Mouse (Mus musculus): ENCODE results near the gene Pip4p1.
"Not testable (repeated sequence)": the region's sequence is repeated elsewhere in the genome, so short reads cannot be mapped to it uniquely, and the experiment has no call there.

Gene Pip4p1

DNA sequence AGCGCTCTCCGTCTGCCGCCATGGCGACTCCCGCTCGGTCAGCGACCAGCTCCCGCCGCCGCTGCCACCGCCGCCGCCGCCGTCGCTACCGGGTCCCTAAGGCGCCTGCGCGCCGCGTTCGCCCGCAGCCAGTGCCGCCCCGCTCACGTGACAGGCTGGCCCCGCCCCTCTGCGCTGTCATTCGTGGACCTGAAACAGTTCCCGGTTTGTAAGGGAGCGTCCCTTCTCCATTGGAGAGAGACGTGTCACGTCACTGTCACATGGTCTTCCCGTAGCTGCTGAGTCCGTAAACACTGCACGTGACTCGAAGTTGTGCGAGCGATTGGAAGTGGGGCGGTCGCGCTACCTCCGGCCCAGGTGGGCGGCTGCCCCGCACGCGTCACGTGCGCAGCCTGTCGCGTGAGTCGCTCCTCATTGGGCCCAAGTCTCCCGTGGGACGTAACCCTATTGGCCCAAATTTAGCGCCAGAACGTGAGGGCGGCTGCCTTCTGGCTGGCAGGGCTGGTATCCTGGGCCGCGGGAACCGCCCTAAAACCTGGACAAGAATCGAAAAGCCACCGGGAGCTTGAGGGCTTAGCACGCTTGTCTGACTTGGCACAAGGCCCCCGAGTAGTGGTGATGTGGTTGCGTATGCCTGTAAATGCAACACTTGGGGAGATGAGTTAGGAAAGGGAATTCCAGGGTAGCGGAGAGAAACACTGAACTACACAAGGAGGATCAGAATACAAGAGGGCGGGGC lies at the start of gene Pip4p1, which contains the start of gene Pnp:
Gene Pip4p1, minus strand, starts transcription at position 103 of the 739 bp plus-strand sequence.
Gene Pnp, plus strand, starts transcription at position 329 of the 739 bp plus-strand sequence.
- in situ Hi-C loops (cut with MboI, MseI): loop anchor here (25.0 kb wide), 1 partner anchor 956 kb away; the partner anchor contains the start of genes Mettl17 and Slc39a2

- in situ Hi-C loops (cut with MboI, MseI): no loop called here
Observed at GRCm38 (mm10) chr14:50979631-50980030, 49.0 kb upstream of the Pip4p1 start.

- in situ Hi-C loops (cut with MboI, MseI): not testable (repeated sequence)
Observed at GRCm38 (mm10) chr14:50978451-50978850, 47.8 kb upstream of the Pip4p1 start.

GRCm38 (mm10) chr14:50976674-50977073 lies 46.0 kb upstream of the Pip4p1 start:
- in situ Hi-C loops (cut with MboI, MseI): no loop called here

- in situ Hi-C loops (cut with MboI, MseI): no loop called here
Observed at GRCm38 (mm10) chr14:50975001-50975400, 44.3 kb upstream of the Pip4p1 start.

- in situ Hi-C loops (cut with MboI, MseI): no loop called here
Observed at GRCm38 (mm10) chr14:50973700-50974099, 43.0 kb upstream of the Pip4p1 start.

GRCm38 (mm10) chr14:50973054-50973453 lies 42.4 kb upstream of the Pip4p1 start:
- in situ Hi-C loops (cut with MboI, MseI): not testable (repeated sequence)

GRCm38 (mm10) chr14:50970822-50971221 lies 40.2 kb upstream of the Pip4p1 start:
- in situ Hi-C loops (cut with MboI, MseI): no loop called here

- in situ Hi-C loops (cut with MboI, MseI): no loop called here
Observed at GRCm38 (mm10) chr14:50969558-50970544, 39.2 kb upstream of the Pip4p1 start.

DNA sequence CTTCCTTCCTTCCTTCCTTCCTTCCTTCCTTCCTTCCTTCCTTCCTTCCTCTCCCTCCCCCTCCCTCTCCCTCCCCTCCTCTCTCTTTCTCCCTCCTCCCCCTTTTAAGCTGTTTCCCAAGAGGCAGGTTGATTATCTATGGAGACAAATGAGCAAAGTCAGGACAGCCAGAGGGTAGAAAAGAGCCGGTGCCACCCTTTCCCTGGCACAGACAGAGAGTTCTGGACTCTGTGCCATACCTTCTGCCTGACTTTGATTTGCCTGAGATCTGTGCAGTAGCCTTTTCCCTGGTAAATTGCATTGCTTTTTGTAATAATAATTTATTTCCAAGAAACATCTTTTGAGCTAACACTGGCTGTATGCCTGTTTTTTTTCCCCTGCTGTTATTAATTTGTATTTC lies 38.4 kb upstream of the Pip4p1 start:
- in situ Hi-C loops (cut with MboI, MseI): no loop called here

- in situ Hi-C loops (cut with MboI, MseI): no loop called here
Observed at GRCm38 (mm10) chr14:50968216-50968980, 37.7 kb upstream of the Pip4p1 start.

DNA sequence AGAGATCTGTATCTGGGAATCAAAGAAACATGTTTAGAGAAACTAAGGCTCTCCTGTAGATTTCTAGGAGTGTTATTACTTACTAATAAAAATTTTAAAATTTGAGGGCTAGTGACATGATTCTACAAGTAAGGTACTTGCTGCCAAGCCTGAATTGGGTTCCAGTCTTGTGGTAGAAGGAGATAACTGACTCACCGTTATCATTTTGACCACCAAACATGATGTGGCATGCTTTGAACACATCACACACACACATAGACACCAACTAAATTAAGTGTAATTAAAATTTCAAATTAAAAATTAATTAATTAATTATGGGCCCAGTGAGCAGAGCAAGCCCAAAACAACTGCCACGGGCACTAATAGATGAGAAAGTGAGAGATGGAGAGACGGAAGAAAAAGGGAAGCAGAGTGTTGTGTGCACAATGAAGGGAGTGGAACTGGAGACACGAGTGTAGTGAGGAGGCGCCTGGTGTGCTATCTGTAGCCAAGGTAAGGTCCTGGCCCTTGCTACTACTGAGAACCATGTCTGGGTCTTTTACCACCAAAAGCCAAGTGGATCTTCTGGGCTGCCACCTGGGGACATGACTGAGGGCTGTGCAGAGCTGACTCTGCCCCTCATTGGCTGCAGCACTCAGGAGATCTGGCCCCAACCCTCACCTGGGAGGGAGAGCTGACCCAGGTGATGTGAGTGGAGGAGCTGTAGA lies 27.8 kb upstream of the Pip4p1 start:
- in situ Hi-C loops (cut with MboI, MseI): not testable (repeated sequence)

DNA sequence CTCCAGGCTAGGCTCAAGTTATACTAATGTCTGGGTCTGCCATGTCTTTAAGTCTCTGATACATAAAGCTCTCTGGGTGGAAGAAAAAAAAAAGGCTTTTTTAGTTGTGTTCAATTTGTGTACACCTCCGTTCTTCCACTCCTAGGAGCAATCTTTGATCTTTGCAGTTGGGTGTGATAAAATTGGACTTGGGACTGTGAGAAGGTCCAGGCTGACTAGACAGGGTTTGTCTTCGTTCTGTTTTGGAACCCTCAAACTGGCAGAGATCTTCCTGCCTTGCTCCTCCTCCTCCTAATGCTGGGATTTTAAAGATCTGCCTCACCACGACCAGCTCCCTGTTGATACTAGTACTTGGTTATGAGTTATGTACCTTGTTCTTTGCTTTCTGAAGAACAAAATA lies 26.5 kb upstream of the Pip4p1 start:
- in situ Hi-C loops (cut with MboI, MseI): not testable (repeated sequence)

DNA sequence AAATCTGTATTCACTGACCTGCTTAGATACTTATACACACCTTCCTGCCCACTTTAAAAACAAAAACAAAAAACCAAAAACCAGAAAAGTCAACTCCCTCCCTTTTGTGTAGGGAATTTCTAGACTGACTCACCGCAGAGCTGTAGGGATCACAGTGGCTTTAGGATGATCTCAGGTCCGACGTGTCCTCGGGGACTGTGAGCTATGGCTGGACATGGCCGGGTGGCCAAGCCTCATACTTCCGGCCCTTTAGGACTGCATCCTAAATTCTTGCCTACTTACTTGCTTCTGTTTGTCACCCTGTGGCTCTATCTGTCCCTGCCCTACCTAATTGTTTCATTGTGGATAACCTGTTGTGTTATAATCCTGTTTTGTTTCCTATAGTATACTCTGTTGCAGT lies 26.1 kb upstream of the Pip4p1 start:
- in situ Hi-C loops (cut with MboI, MseI): not testable (repeated sequence)

DNA sequence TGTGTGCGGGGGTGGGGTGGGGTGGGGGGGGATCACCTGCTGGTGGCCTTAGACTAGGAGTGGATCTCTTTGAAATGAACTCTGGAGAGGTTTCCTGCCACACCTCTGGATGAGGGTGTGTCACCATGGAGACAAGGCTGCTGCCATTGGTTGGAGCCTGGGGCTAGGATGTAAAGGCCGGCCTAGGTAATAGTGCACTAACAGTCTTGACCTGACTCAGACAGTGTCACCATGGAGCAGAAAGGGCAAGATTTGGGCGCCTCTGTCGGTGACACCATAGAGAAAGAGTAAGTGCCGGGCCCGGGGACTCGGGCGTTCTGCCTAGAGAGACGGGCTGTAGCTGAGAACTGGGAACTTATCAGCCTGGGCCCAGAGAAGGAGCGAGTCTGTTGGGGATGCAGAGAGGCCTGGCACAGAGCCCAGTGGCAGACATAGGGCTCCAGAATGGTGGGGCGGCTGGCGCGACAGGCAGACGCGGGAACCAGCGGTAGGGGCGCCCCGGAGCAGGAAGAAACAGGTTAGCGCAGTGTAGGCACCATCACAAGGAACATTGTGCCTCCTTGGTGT lies 25.4 kb upstream of the Pip4p1 start, which contains the start of gene Pnp2:
Gene Pnp2, plus strand, starts transcription at position 51 of the 567 bp plus-strand sequence.
- in situ Hi-C loops (cut with MboI, MseI): not testable (repeated sequence)

DNA sequence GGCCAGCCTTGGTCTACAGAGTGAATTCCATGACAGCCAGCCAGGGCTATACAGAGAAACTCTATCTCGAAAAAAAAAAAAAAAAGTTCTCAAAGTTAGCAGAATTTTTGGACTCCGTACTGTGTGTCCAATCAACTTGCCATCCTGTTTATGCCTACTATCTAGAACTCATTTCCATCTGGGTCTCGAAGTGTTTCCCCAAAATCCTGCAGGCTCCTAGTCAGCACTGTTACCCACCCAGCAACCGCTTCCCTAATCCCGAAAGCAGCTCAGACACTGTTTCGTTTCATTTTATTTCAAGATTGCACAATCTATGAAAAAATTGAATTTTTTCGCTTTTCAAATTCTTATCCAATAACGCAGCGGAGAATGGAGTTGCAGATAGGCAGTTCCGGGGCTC lies 24.8 kb upstream of the Pip4p1 start:
- in situ Hi-C loops (cut with MboI, MseI): no loop called here

GRCm38 (mm10) chr14:50945526-50945925 lies 14.9 kb upstream of the Pip4p1 start:
- in situ Hi-C loops (cut with MboI, MseI): loop anchor here (25.0 kb wide), 1 partner anchor 942 kb away; the partner anchor contains the start of genes Mettl17 and Slc39a2

DNA sequence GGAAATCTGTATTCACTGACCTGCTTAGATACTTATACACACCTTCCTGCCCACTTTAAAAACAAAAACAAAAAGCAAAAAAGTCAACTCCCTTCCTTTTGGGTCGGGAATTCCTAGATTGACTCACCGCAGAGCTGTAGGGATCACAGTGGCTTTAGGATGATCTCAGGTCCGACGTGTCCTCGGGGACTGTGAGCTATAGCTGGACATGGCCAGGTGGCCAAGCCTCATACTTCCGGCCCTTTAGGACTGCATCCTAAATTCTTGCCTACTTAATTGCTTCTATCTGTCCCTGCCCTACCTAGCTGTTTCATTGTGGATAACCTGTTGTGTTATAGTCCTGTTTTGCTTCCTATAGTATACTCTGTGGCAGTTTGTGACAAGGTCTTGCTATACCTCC lies 14.4 kb upstream of the Pip4p1 start:
- in situ Hi-C loops (cut with MboI, MseI): loop anchor here (25.0 kb wide), 1 partner anchor 942 kb away; the partner anchor contains the start of genes Mettl17 and Slc39a2

DNA sequence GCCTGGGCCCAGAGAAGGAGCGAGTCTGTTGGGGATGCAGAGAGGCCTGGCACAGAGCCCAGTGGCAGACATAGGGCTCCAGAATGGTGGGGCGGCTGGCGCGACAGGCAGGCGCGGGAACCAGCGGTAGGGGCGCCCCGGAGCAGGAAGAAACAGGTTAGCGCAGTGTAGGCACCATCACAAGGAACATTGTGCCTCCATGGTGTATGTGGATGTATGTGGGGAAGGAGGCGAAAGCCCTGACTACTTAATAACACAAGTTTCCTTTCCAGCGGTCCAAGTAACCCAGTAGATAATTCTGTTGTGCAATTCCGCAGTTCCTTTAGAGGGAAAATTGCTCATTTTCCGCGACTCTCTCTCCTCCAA lies 14.0 kb upstream of the Pip4p1 start:
- in situ Hi-C loops (cut with MboI, MseI): loop anchor here (25.0 kb wide), 1 partner anchor 943 kb away; the partner anchor contains the start of genes Mettl17 and Slc39a2
